Mouse (Mus musculus) thymus, adult 2 months (tissue): ENCODE measurements at regions not wholly inside any gene's neighbourhood (a gene's known extent, or its start where the extent isn't known, plus 50 kb on each side); places are given as distances from the start of the nearest gene placed in this dataset.

Experiments used
- CTCF ChIP-seq: fragments of 200-500 bp; IDR thresholded peaks from 2 replicates; pipeline ENCODE4 v1.5.1; 2012; ENCODE audit warnings: mild to moderate bottlenecking, control low read depth, low read length, moderate library complexity, borderline replicate concordance; ENCODE audit not compliant: control insufficient read depth, poor library complexity, insufficient read depth; ENCODE audit errors: extremely low read depth
- POLR2A ChIP-seq: fragments of 200-500 bp; IDR thresholded peaks from 2 replicates; pipeline ENCODE4 v1.6.1; 2012; ENCODE audit warnings: mild to moderate bottlenecking, low read length, control low read depth, moderate library complexity; ENCODE audit not compliant: control insufficient read depth, poor library complexity, insufficient read depth; ENCODE audit errors: extremely low read depth

GRCm38 (mm10) chr4:53232436-53232835, 72.7 kb upstream of the Abca1 start:
- TF ChIP-seq CTCF (no peak), POLR2A (no peak)
